9 mouse cellular contexts compared by ENCODE assay signal in genomic region chr6:54391765-54392164, GRCm38 (mm10). TPM values are rescaled to one million over a fixed set of nuclear protein-coding genes. Genes with fewer than 3 reads are reported as not detected.
DNase-seq lines count a peak whose midpoint lies in the region; ATAC-seq and TF ChIP-seq lines count a peak whose summit lies in the region.
"Had no signal": no experiment of that assay in that cellular context is flagged by ENCODE, and none has a peak within 500 bp of the region (broad histone marks: within the 10 kb centered on the region; RNA-seq: fewer than 3 reads in every experiment).

No protein-coding gene starts in this region.

- TF ChIP-seq POLR2A in thymus, adult 2 months (IDR thresholded peaks at IDR 0.05; ENCODE audit: control insufficient read depth, extremely low read depth, insufficient read depth, low read length, poor library complexity), result no peak

- H3K27me3 ChIP-seq in thymus, adult 2 months (ENCODE audit: control insufficient read depth, insufficient read depth, low read length), result no peaks in the 10 kb centered on the region
- no peaks in the 10 kb centered on the region for H3K27me3 ChIP-seq in kidney, postnatal 0 days (ENCODE audit: insufficient read depth, low read length)
- H3K27me3 ChIP-seq in midbrain, postnatal 0 days (ENCODE audit: insufficient read depth, low read length), result no peaks in the 10 kb centered on the region

- DNase-seq in gastrocnemius, adult 2 months, result peak; percentile 59
- DNase-seq in gastrocnemius, postnatal 25 days, result no peak
- DNase-seq in thymus, postnatal 0 days (ENCODE audit: low spot score), result peak; percentile 32
- DNase-seq in thymus, adult 2 months, result no peak
- DNase-seq in cerebellum, postnatal 10 days, result peak; percentile 78 to 82
- peak; percentile 85 for DNase-seq in kidney, postnatal 0 days (ENCODE audit: low spot score)
- peak; percentile 87 for DNase-seq in midbrain, postnatal 0 days (ENCODE audit: low spot score)
- DNase-seq in spleen, adult 12 weeks (ENCODE audit: low spot score), result no peak

- 4% methylated on average over 3 of the region's 3 CpGs for WGBS in thymus, adult 2 months
- whole genome bisulfite sequencing in kidney, postnatal 0 days, result 3% methylated on average over 3 of the region's 3 CpGs
- 4% methylated on average over 3 of the region's 3 CpGs for WGBS in midbrain, postnatal 0 days

- intact Hi-C loops in gastrocnemius, adult 2 months (cut with DNase I), result loop anchor here (1.0 kb wide), 2 partner anchors 86 to 116 kb away; no protein-coding TSS in a partner anchor

- H3K9me3 ChIP-seq in kidney, postnatal 0 days (replicated peaks; ENCODE audit: low read length), result no peaks in the 10 kb centered on the region
- no peaks in the 10 kb centered on the region for H3K9me3 ChIP-seq in midbrain, postnatal 0 days (ENCODE audit: low read length)
- H3K9me3 ChIP-seq: hindbrain, embryonic 15.5 days had no signal

- no peak for ATAC-seq in kidney, postnatal 0 days (replicated peaks; ENCODE audit: low FRiP score, low read depth)
- ATAC-seq in midbrain, postnatal 0 days (ENCODE audit: low FRiP score), result no peak

- no peak overlapping the region for H3K9ac ChIP-seq in kidney, postnatal 0 days (ENCODE audit: low read depth, low read length)
- no peak overlapping the region for H3K9ac ChIP-seq in midbrain, postnatal 0 days (replicated peaks; ENCODE audit: low read length, poor library complexity, severe bottlenecking)
- H3K9ac ChIP-seq: hindbrain, embryonic 15.5 days had no signal

- H3K4me2 ChIP-seq in kidney, postnatal 0 days (ENCODE audit: low read length), result no peak overlapping the region
- no peak overlapping the region for H3K4me2 ChIP-seq in midbrain, postnatal 0 days (ENCODE audit: low read depth, low read length, poor library complexity, severe bottlenecking)
- H3K4me2 ChIP-seq: hindbrain, embryonic 15.5 days had no signal

- H3K4me1 ChIP-seq in thymus, adult 2 months (replicated peaks; ENCODE audit: control insufficient read depth, insufficient read depth, low read length), result no peaks in the 10 kb centered on the region
- H3K4me1 ChIP-seq in kidney, postnatal 0 days (replicated peaks; ENCODE audit: insufficient read depth, low read length), result 0 out of 2 replicates have a peak, but pooled peaks cover 4% of the 10 kb centered on the region
- H3K4me1 ChIP-seq in midbrain, postnatal 0 days (ENCODE audit: insufficient read depth, low read length), result no peaks in the 10 kb centered on the region

- H3K27ac ChIP-seq in gastrocnemius, adult 2 months, result no peak overlapping the region
- no peak overlapping the region for H3K27ac ChIP-seq in thymus, adult 2 months (ENCODE audit: control insufficient read depth, insufficient read depth, low read length)
- H3K27ac ChIP-seq in kidney, postnatal 0 days, result no peak overlapping the region
- peak overlapping the region; percentile 62 for H3K27ac ChIP-seq in midbrain, postnatal 0 days (ENCODE audit: low read depth, low read length)

- H3K36me3 ChIP-seq in thymus, adult 2 months (ENCODE audit: control insufficient read depth, insufficient read depth, low read length), result no peaks in the 10 kb centered on the region
- no peaks in the 10 kb centered on the region for H3K36me3 ChIP-seq in kidney, postnatal 0 days (ENCODE audit: insufficient read depth, low read length)
- H3K36me3 ChIP-seq in midbrain, postnatal 0 days (ENCODE audit: insufficient read depth, low read length), result no peaks in the 10 kb centered on the region
- H3K36me3 ChIP-seq: hindbrain, embryonic 15.5 days had no signal

- peak; percentile 80 for TF ChIP-seq CTCF in gastrocnemius, adult 2 months (IDR thresholded peaks at IDR 0.05)
- TF ChIP-seq CTCF in thymus, adult 2 months (IDR thresholded peaks at IDR 0.05; ENCODE audit: borderline replicate concordance, control insufficient read depth, extremely low read depth, insufficient read depth, low read length, poor library complexity), result no peak
- peak; percentile 88 for TF ChIP-seq CTCF in kidney, postnatal 0 days (IDR thresholded peaks at IDR 0.05; ENCODE audit: low read depth)
- TF ChIP-seq CTCF in midbrain, postnatal 0 days (IDR thresholded peaks at IDR 0.05), result peak; percentile 92

- no peak overlapping the region for H3K4me3 ChIP-seq in gastrocnemius, adult 2 months
- H3K4me3 ChIP-seq in thymus, adult 2 months (ENCODE audit: control insufficient read depth, insufficient read depth, low read length), result no peak overlapping the region
- H3K4me3 ChIP-seq in kidney, postnatal 0 days (replicated peaks; ENCODE audit: low read depth, low read length), result no peak overlapping the region
- H3K4me3 ChIP-seq in midbrain, postnatal 0 days (ENCODE audit: low read depth, low read length), result no peak overlapping the region
- H3K4me3 ChIP-seq: hindbrain, embryonic 15.5 days had no signal

RNA-seq across cellular contexts. Expression of gene Wipf3, which starts 37.6 kb away (rescaled TPM):
- 10 to 100 TPM; 11.3 to 14.3 TPM for total RNA-seq in gastrocnemius, adult 2 months (2021)
- total RNA-seq in gastrocnemius, postnatal 25 days (2021), result 10 to 100 TPM; 13.7 to 18.4 TPM
- polyA plus RNA-seq in thymus, postnatal 0 days (2015; fragmentation: Nextera tagmentation; extraction: Ambion mirVana), result 0.31 and 0.46 TPM in 2 replicates
- polyA plus RNA-seq in thymus, adult 2 months (2012; rRNA removed), result 1.1 and 1.6 TPM in 2 replicates
- 1.4 and 1.7 TPM in 2 replicates for polyA plus RNA-seq in kidney, postnatal 0 days (2015; fragmentation: Nextera tagmentation; extraction: Ambion mirVana)
- 4.5 and 5.9 TPM in 2 replicates for total RNA-seq in midbrain, postnatal 0 days (2014; rRNA removed)
- 1.3 and 1.7 TPM in 2 replicates for polyA plus RNA-seq in midbrain, postnatal 0 days (2015; fragmentation: Nextera tagmentation; extraction: Ambion mirVana)

Comparison
In these comparisons a context has a peak if more than half of its experiments do, and no peak if none do; other contexts are left out.
1. DNase-seq: peak in gastrocnemius, adult 2 months (single experiment), thymus, postnatal 0 days (single experiment), cerebellum, postnatal 10 days (2 of 2), kidney, postnatal 0 days (single experiment) and midbrain, postnatal 0 days (single experiment); none in gastrocnemius, postnatal 25 days (single experiment), thymus, adult 2 months (single experiment) and spleen, adult 12 weeks (single experiment).